Mouse (Mus musculus): ENCODE measurements around the gene Clrn3. TPM values are rescaled to one million over a fixed set of nuclear protein-coding genes. Genes with fewer than 3 reads are reported as not detected.
"Not testable (repeated sequence)": the region's sequence is repeated elsewhere in the genome, so short reads cannot be mapped to it uniquely, and the experiment has no call there.

Gene Clrn3
- total RNA-seq, 2 experiments from 2014 or later = not detected

- peak; percentile 5 for DNase-seq (ENCODE audit: low spot score)
These were observed 9.7 kb upstream of the Clrn3 start for GRCm38 (mm10) chr7:135537948-135538741.

GRCm38 (mm10) chr7:135537341-135537901 lies 9.0 kb upstream of the Clrn3 start, which contains the start of gene Ptpre:
TSS of gene Ptpre (plus strand) at chr7:135537481.
- intact Hi-C loops (cut with DNase I) = loop anchor here (1.0 to 5.0 kb wide), 2 partner anchors 95 to 200 kb away; no protein-coding TSS in a partner anchor
- DNase-seq (ENCODE audit: low spot score) = peak; percentile 71

More at GRCm38 (mm10) chr7:135537948-135538741, 9.7 kb upstream of the Clrn3 start:
- intact Hi-C loops (cut with DNase I) = loop anchor here (1.0 to 5.0 kb wide), 2 partner anchors 94 to 199 kb away; no protein-coding TSS in a partner anchor

- no peak for DNase-seq (ENCODE audit: low spot score)
- intact Hi-C loops (cut with DNase I) = loop anchor here (5.0 kb wide), 1 partner anchor 201 kb away; no protein-coding TSS in a partner anchor
These were observed 7.5 kb upstream of the Clrn3 start for GRCm38 (mm10) chr7:135535908-135536307.

GRCm38 (mm10) chr7:135534548-135535189 lies 6.2 kb upstream of the Clrn3 start:
- DNase-seq (ENCODE audit: low spot score) = no peak
- intact Hi-C loops (cut with DNase I) = loop anchor here (5.0 kb wide), 1 partner anchor 203 kb away; no protein-coding TSS in a partner anchor

- DNase-seq (ENCODE audit: low spot score) = no peak
- intact Hi-C loops (cut with DNase I) = no loop called here
These were observed 614 bp upstream of the Clrn3 start for GRCm38 (mm10) chr7:135529068-135529467.

- intact Hi-C loops (cut with DNase I) = no loop called here
These were observed 1.3 kb downstream of the Clrn3 start for GRCm38 (mm10) chr7:135527169-135527568.

GRCm38 (mm10) chr7:135526574-135527152 lies 1.8 kb downstream of the Clrn3 start:
- no peak for DNase-seq (ENCODE audit: low spot score)

More at GRCm38 (mm10) chr7:135527169-135527568, 1.3 kb downstream of the Clrn3 start:
- DNase-seq (ENCODE audit: low spot score) = no peak

GRCm38 (mm10) chr7:135524424-135524967 lies 4.0 kb downstream of the Clrn3 start:
- intact Hi-C loops (cut with DNase I) = no loop called here
- DNase-seq (ENCODE audit: low spot score) = no peak

More at GRCm38 (mm10) chr7:135526574-135527152, 1.8 kb downstream of the Clrn3 start:
- intact Hi-C loops (cut with DNase I) = no loop called here

- intact Hi-C loops (cut with DNase I) = no loop called here
- DNase-seq (ENCODE audit: low spot score) = no peak
These were observed 4.5 kb downstream of the Clrn3 start for GRCm38 (mm10) chr7:135523981-135524380.

GRCm38 (mm10) chr7:135521755-135522512 lies 6.5 kb downstream of the Clrn3 start:
- intact Hi-C loops (cut with DNase I) = no loop called here
- DNase-seq (ENCODE audit: low spot score) = no peak

- no peak for DNase-seq (ENCODE audit: low spot score)
- intact Hi-C loops (cut with DNase I) = no loop called here
These were observed 8.2 kb downstream of the Clrn3 start for GRCm38 (mm10) chr7:135520241-135520640.

GRCm38 (mm10) chr7:135517191-135517590 lies 11.3 kb downstream of the Clrn3 start:
- intact Hi-C loops (cut with DNase I) = no loop called here
- DNase-seq (ENCODE audit: low spot score) = no peak

GRCm38 (mm10) chr7:135511723-135512122 lies 16.7 kb downstream of the Clrn3 start:
- intact Hi-C loops (cut with DNase I) = no loop called here
- DNase-seq (ENCODE audit: low spot score) = no peak

- intact Hi-C loops (cut with DNase I) = no loop called here
- DNase-seq (ENCODE audit: low spot score) = no peak
These were observed 18.0 kb downstream of the Clrn3 start for GRCm38 (mm10) chr7:135510431-135510830.

GRCm38 (mm10) chr7:135509272-135509671 lies 19.2 kb downstream of the Clrn3 start:
- intact Hi-C loops (cut with DNase I) = no loop called here
- DNase-seq (ENCODE audit: low spot score) = no peak

GRCm38 (mm10) chr7:135508602-135509001 lies 19.9 kb downstream of the Clrn3 start:
- no peak for DNase-seq (ENCODE audit: low spot score)
- intact Hi-C loops (cut with DNase I) = no loop called here

- DNase-seq (ENCODE audit: low spot score); intact Hi-C loops (cut with DNase I): not testable (repeated sequence)
These were observed 21.9 kb downstream of the Clrn3 start for GRCm38 (mm10) chr7:135506506-135506905.

- DNase-seq (ENCODE audit: low spot score) = no peak
- intact Hi-C loops (cut with DNase I) = no loop called here
These were observed 29.1 kb downstream of the Clrn3 start for GRCm38 (mm10) chr7:135499403-135499802.

- intact Hi-C loops (cut with DNase I) = no loop called here
- DNase-seq (ENCODE audit: low spot score) = no peak
These were observed 29.8 kb downstream of the Clrn3 start for GRCm38 (mm10) chr7:135498565-135499186.

All from heart, postnatal 25 days (tissue).